Mouse (Mus musculus): ENCODE data around the gene C1qtnf2.

The C1qtnf2 gene

GRCm38 (mm10) chr11:43483122-43483792, 9.2 kb downstream of the C1qtnf2 start:
- DNase-seq (ENCODE audit: low spot score), result peak; percentile 23

DNA sequence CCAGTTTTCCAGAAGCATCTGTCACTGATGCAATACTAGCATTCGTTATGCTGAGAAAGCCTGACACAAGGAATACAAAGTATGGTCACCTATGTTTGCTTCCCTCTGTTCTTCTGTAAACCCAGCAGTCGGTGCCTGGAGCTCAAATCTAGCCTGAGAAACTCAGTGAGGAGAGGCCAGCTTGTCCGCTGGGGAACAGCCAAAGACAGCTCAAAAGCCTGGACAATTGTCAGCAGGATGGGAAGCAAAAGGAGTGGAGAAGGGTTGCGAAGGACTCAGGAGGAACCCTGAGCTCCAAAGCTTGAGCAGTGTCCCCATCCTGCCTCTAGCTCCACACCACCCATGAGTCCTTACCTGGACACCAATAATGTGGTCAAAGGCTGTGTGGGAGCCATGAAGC, 10.0 kb downstream of the C1qtnf2 start:
- DNase-seq (ENCODE audit: low spot score), result no peak

GRCm38 (mm10) chr11:43484652-43485051, 10.6 kb downstream of the C1qtnf2 start:
- no peak for DNase-seq (ENCODE audit: low spot score)

- DNase-seq (ENCODE audit: low spot score), result no peak
These were observed 11.8 kb downstream of the C1qtnf2 start for GRCm38 (mm10) chr11:43485855-43486254.

DNA sequence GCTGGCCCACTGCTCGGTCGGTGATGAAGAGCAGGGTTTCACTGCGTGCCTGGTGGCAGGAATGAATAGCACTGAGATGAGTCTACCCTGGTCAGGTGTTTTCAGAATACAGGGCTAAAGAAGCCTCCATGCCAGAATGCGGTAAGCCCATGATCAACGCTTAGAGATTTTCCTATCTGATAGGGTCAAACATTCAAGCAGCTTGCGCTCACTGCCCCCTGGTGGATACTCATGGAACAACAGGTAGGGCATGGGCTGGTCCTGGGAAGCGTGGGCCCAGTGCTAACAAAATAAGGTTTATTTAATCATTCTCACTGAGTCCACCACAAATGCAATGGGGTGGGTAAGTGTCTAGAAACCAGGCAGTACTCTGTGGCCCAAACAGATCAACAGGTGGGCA, 18.6 kb downstream of the C1qtnf2 start:
- peak; percentile 65 for DNase-seq (ENCODE audit: low spot score)

GRCm38 (mm10) chr11:43493815-43494409, 19.8 kb downstream of the C1qtnf2 start:
- peak; percentile 62 for DNase-seq (ENCODE audit: low spot score)

DNA sequence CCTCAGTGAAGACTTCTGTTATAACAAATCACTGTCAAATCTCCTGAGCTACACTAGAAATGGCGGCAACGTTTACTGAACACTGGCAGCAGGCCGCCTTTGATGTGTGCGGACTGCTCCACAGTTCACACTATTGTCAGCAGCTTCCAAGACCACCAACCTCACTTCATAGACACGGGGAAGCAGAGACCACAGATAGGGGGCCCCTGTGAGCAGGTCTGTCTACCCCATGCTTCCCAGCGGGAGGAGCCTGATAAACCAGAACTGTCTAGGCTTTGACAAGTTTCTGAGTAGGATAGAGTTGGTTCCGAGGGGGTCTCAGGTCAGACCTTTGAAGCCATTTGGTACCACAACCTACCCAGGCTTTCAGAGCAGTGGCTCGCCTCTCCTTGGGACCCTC, 21.0 kb downstream of the C1qtnf2 start:
- no peak for DNase-seq (ENCODE audit: low spot score)

GRCm38 (mm10) chr11:43495532-43495931, 21.5 kb downstream of the C1qtnf2 start:
- peak; percentile 49 for DNase-seq (ENCODE audit: low spot score)

DNA sequence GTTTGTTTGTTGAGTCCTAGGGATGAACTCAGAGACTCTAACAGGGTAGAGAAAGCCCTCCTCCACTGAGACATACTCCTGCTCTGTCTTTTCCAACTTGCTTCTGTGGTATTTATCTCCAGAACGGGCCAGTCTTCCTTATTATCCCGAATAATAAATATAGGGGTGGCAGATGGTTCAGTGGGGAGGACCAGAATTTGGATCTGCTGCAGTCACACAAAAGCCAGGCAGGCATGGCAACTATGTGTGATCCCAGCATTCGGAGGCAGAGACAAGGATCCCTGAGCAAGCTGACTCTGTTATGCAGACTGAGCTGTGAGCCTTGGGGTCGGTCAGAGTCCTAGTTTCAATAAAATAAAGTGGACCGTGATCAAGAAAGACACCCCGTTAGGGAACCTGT, 27.2 kb downstream of the C1qtnf2 start:
- no peak for DNase-seq (ENCODE audit: low spot score)

DNA sequence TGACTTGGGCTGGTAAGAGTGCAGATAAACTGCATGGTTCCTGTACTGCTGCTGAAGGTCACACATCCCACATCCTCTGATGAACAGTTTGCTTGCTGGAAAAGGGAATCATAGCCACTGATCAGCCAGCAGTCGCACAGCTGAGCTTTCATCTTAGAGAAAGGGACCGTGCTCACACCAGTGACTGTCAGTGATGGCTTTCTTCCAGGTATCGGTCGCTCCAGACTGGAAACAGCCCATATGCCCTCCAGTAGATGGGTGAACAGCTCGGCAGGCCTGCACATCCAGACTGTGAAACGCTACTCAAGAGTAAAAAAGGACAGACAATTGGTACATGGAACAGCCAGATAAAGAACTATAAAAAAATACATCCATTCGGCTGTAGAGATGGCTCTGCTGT, 31.1 kb downstream of the C1qtnf2 start:
- DNase-seq (ENCODE audit: low spot score), result no peak

DNA sequence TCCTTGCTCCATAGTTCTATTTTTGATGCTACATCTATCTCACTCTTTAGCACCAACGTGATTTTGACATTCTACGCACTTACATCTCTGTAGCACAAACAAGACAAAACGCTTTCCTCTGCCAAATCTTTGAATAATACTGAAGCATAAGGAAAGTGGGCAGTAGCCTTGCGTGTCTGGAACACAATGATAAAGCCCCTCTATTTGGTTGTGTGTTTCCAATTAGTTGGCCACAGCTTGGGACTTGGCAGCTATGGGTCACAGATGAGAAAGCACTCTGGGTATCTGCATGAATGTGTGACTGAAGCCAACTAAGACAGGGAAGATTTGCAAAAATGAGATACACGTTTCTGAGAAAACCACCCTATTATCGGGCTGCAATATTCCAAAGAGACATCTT, 33.9 kb downstream of the C1qtnf2 start:
- DNase-seq (ENCODE audit: low spot score), result no peak

DNA sequence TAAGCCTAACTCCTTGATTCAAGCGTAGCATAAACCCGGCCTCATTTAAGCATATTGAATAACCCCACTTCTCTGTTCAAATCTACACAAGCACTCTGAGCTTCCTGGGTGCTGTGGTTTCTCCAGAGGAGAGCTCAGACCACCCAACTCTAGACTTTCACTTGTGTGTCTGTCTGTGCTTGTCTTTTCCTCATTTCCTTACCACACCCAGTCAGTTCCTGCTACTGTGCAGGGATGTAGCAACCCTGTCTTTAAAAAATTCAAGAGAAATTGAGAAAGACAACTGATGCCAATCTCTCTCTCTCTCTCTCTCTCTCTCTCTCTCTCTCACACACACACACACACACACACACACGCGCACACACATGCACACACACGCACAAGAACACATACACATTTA, 35.8 kb downstream of the C1qtnf2 start:
- no peak for DNase-seq (ENCODE audit: low spot score)

DNA sequence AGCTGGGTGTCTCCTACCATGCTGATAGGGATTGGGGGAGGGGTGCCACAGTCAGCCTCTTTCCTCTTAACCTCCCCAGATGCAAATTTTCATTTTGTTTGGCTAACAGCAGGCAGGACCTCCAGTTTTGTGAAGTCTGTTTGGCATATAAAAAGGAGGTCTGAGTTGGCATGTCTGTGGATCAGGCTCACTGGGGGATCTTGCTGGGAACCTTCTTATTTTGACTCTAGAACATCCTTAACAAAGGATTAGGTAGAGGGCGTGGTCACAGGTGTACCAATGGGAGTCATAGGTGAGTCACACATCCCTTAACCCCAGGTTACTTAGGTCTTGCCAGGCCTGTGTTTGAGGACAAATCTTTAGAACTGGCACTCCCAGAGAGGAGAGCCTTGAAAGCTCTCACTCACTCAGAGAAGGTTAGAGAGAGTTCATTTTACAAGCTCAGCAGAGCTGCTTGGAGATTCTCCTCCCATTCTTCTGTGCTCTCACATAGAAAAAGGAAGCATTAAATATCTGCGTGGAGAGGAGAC, 38.6 kb downstream of the C1qtnf2 start:
- no peak for DNase-seq (ENCODE audit: low spot score)

- DNase-seq (ENCODE audit: low spot score), result peak; percentile 52
These were observed 42.4 kb downstream of the C1qtnf2 start for GRCm38 (mm10) chr11:43516344-43517021.

DNA sequence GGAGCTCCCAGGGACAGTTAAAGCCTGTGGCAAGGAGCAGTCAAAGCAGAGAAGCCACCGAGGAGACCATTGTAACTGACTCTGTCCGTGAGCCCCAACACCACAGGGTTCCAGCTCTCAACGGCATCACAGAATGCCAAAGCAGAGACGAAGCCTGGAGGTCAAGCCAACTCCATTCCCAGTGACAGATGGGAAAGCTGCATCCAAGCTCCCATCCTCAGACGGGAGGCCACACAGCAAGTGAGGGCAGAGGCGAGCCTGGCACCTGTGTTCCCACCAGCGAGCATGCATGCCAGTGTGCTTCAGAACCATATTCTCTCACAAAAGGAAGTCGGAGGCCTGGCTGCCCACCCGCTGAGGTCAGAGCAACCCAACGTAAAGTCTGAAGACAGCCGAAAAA, 43.6 kb downstream of the C1qtnf2 start:
- no peak for DNase-seq (ENCODE audit: low spot score)

DNA sequence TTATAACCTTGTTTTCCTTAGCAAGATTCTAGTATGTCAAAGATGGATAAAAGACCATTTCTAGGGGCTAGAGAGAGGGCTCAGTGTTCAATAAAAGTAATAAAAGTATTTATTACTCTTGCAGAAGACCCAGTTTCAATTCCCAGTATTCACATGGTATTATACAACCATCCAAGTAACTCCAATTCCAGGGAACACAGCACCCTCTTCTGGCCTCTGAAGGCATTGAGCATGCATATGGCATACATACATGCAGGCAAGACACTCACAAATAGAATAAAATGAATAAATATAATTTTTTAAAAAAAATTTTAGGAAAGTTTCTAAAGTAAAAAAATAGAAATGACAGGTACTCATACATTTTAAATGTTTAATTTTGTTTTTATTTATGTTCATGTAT, 44.0 kb downstream of the C1qtnf2 start:
- no peak for DNase-seq (ENCODE audit: low spot score)

GRCm38 (mm10) chr11:43518821-43519220, 44.7 kb downstream of the C1qtnf2 start:
- DNase-seq (ENCODE audit: low spot score), result no peak

DNA sequence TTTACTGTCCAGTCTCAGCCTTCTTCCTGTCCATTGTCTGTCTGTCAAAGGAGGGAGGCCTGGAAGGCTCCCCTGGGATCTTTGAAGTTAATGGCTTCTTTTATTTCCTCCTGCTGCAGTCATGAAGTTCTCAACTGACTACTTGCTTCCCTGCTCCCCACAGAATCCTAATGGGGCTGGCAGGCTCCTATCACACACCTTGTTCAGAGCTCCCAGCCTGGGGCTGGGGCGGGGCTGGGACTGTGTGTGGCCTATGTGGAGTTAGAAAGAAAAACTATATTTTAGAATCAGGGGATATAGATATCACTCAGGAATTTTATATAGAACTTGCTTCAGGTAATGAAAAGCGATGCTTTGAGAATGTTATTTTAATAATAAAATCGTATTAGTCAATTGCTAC, 46.4 kb downstream of the C1qtnf2 start:
- no peak for DNase-seq (ENCODE audit: low spot score)

DNA sequence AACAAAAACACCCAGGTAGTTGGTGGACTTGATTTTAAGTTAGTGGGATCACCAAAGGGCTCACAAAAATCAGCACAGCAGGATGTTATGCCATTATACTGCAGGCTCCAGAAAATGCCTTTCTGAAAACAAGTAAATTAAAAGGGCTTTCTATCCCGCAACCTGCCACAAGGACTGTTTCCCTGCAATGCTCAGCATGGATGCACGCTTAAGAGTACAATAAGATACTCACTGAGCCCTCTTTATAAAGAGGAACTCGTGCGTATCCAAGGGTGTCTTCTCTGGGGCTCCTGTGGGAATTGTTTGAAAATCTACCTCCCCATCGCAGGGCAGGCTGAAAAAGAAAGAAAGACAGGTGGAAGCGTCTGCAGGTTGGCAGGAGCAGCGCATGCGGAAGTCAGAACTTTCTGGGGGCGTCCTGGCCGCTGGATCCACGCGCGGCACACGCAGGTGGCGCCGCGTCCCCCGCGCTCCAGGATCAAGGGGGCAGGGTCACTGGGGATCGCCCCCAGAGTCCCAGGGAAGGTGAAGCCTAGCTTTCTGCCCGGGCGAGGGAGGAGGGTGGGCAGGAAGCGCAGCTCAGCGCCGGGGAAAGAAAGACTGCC, 54.1 kb downstream of the C1qtnf2 start:
- DNase-seq (ENCODE audit: low spot score), result no peak

- peak; percentile 77 for DNase-seq (ENCODE audit: low spot score)
These were observed 54.8 kb downstream of the C1qtnf2 start, which contains the start of gene Ccnjl for GRCm38 (mm10) chr11:43528683-43529499. Ccnjl (plus strand) TSS chr11:43528784.

- no peak for DNase-seq (ENCODE audit: low spot score)
These were observed 56.0 kb downstream of the C1qtnf2 start for GRCm38 (mm10) chr11:43530043-43530442.

GRCm38 (mm10) chr11:43531619-43532018, 57.5 kb downstream of the C1qtnf2 start:
- no peak for DNase-seq (ENCODE audit: low spot score)

All from ovary, postnatal 36 days (tissue).